Mouse (Mus musculus): ENCODE measurements around the gene Zdhhc14. TPM values are rescaled to one million over a fixed set of nuclear protein-coding genes. Genes with fewer than 3 reads are reported as not detected.

The Zdhhc14 gene
- 10 to 100 TPM; 36.1 to 48.7 TPM for total RNA-seq (2021)
- long read RNA-seq, experiment 1, transcript Zdhhc14-201 (9 exons, 3,078 nt), result major isoform, 39 of 60 reads
- long read RNA-seq, experiment 1, partial matches to known transcripts, result 10 of 60 reads
- long read RNA-seq, experiment 1, other reads (novel, unspliced or antisense), result 11 of 60 reads
- long read RNA-seq, experiment 2, transcript Zdhhc14-201 (9 exons, 3,078 nt), result major isoform, 44 of 65 reads
- long read RNA-seq, experiment 2, partial matches to known transcripts, result 10 of 65 reads
- long read RNA-seq, experiment 2, other reads (novel, unspliced or antisense), result 11 of 65 reads

GRCm38 (mm10) chr17:5491801-5492745, at the start of gene Zdhhc14:
Zdhhc14 (plus strand) TSS chr17:5492557.
- DNase-seq (ENCODE audit: low spot score in 2 of 2), result peak; percentile 92 to 95

- no peak for DNase-seq (ENCODE audit: low spot score in 2 of 2)
These were observed 49.1 kb upstream of the Zdhhc14 start for GRCm38 (mm10) chr17:5443260-5443659.

- DNase-seq (ENCODE audit: low spot score in 2 of 2), result no peak
These were observed 48.6 kb upstream of the Zdhhc14 start for GRCm38 (mm10) chr17:5443751-5444150.

- DNase-seq (ENCODE audit: low spot score in 2 of 2), result no peak
These were observed 38.7 kb upstream of the Zdhhc14 start for GRCm38 (mm10) chr17:5453657-5454056.

GRCm38 (mm10) chr17:5463912-5464311, 28.4 kb upstream of the Zdhhc14 start:
- no peak for DNase-seq (ENCODE audit: low spot score in 2 of 2)

GRCm38 (mm10) chr17:5466736-5467135, 25.6 kb upstream of the Zdhhc14 start:
- no peak for DNase-seq (ENCODE audit: low spot score in 2 of 2)

- no peak for DNase-seq (ENCODE audit: low spot score in 2 of 2)
These were observed 25.2 kb upstream of the Zdhhc14 start for GRCm38 (mm10) chr17:5467177-5467576.

GRCm38 (mm10) chr17:5472268-5472667, 20.1 kb upstream of the Zdhhc14 start:
- no peak for DNase-seq (ENCODE audit: low spot score in 2 of 2)

- no peak for DNase-seq (ENCODE audit: low spot score in 2 of 2)
These were observed 16.2 kb upstream of the Zdhhc14 start for GRCm38 (mm10) chr17:5475960-5476725.

- no peak for DNase-seq (ENCODE audit: low spot score in 2 of 2)
These were observed 8.9 kb upstream of the Zdhhc14 start for GRCm38 (mm10) chr17:5483456-5483855.

GRCm38 (mm10) chr17:5484663-5485062, 7.7 kb upstream of the Zdhhc14 start:
- no peak for DNase-seq (ENCODE audit: low spot score in 2 of 2)

GRCm38 (mm10) chr17:5488156-5488555, 4.2 kb upstream of the Zdhhc14 start:
- no peak for DNase-seq (ENCODE audit: low spot score in 2 of 2)

GRCm38 (mm10) chr17:5490351-5490750, 2.0 kb upstream of the Zdhhc14 start:
- no peak for DNase-seq (ENCODE audit: low spot score in 2 of 2)

- DNase-seq (ENCODE audit: low spot score in 2 of 2), result peak; percentile 90 to 95
These were observed 1.1 kb upstream of the Zdhhc14 start for GRCm38 (mm10) chr17:5491031-5491800.

GRCm38 (mm10) chr17:5492746-5493160, 396 bp downstream of the Zdhhc14 start:
- no peak for DNase-seq (ENCODE audit: low spot score in 2 of 2)

- DNase-seq (ENCODE audit: low spot score in 2 of 2), result peak in 1 of 2 experiments; percentile 56
These were observed 909 bp downstream of the Zdhhc14 start for GRCm38 (mm10) chr17:5493161-5493771.

- no peak for DNase-seq (ENCODE audit: low spot score in 2 of 2)
These were observed 1.5 kb downstream of the Zdhhc14 start for GRCm38 (mm10) chr17:5493809-5494208.

GRCm38 (mm10) chr17:5494832-5495231, 2.5 kb downstream of the Zdhhc14 start:
- no peak for DNase-seq (ENCODE audit: low spot score in 2 of 2)

GRCm38 (mm10) chr17:5497695-5498094, 5.3 kb downstream of the Zdhhc14 start:
- no peak for DNase-seq (ENCODE audit: low spot score in 2 of 2)

GRCm38 (mm10) chr17:5498996-5499395, 6.6 kb downstream of the Zdhhc14 start:
- no peak for DNase-seq (ENCODE audit: low spot score in 2 of 2)
